Mouse (Mus musculus): ENCODE data around the gene 1700012B07Rik.

Gene 1700012B07Rik

DNA sequence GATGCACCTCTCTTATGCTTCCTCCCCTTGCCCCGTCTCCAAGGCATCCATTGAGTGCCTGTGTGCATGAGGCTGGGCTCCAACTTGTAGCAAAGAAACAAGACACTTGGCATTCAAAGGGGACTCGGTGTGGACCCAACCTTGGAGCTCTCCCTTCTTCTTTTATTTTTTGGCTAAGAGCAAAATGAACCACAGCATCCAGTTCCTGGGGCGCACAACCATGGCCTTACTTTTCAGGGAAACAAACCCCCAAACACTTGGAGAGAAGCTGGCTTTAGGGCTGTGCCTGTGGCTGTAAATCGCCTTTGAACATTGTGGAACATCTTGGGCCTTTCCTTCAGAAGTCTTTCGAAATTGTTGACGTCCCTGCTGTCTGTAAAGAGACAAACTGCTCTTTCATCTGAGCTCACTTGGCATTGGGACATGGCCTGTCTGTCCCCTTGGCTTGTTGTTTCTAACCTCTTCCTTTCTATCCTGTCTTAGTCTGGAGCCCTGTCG is 73.7 kb downstream of the 1700012B07Rik start:
- DNase-seq (ENCODE audit: low spot score in 2 of 2) = no peak

GRCm38 (mm10) chr11:109751636-109752603 is 75.9 kb downstream of the 1700012B07Rik start:
- DNase-seq (ENCODE audit: low spot score in 2 of 2) = no peak

- no peak for DNase-seq (ENCODE audit: low spot score in 2 of 2)
Measured at GRCm38 (mm10) chr11:109745210-109745609, 82.6 kb downstream of the 1700012B07Rik start.

DNA sequence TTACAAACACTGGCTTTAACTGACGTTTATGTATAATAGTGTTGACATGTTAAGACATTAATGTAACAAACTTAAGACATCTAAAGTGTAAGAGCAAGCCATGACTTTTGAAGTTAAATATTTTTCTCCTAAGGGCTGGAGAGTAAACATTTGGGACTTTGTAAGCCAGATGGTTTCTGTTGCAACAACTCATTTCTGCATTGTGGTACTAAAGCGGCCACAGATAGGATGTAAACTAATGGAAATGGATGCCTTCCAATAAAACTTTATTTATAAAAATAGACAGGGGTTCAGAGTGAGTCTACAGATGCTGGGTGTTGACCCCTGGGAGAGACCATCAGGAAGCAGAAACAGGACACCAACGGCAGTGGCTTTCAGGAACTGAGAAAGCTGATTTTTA is 89.9 kb downstream of the 1700012B07Rik start:
- no peak for DNase-seq (ENCODE audit: low spot score in 2 of 2)
